Mouse (Mus musculus) 3T3-L1 (cell line): ENCODE data around the gene Lsg1.

Source experiments
- DNase-seq: peaks from one replicate; pipeline ENCODE4 v3.0.0-alpha.2; 2015; ENCODE audit warnings: low read depth, low spot score

The Lsg1 gene

GRCm38 (mm10) chr16:30518635-30519034, 68.8 kb downstream of the Lsg1 start:
- DNase-seq: peak; percentile 97

GRCm38 (mm10) chr16:30517666-30518283, 69.6 kb downstream of the Lsg1 start:
- peak; percentile 91 for DNase-seq

DNA sequence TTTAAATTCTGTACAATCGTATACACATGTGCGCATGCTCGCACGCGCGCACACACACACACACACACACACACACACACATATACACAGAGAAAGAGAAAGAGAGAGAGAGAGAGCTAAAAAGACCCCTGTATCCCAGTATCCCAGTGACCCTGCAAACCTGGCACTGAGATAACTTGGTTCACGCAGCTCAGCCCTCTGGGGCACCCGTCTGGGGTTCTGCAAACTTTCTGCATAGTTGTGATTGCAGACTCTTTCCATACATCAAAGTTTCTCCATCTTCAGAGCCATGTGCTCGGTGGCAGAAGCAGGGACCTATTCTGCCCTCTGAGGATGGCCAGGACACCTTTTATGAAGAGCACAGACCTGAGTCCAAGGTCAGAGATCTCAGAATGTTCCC, 70.4 kb downstream of the Lsg1 start:
- DNase-seq: no peak

DNA sequence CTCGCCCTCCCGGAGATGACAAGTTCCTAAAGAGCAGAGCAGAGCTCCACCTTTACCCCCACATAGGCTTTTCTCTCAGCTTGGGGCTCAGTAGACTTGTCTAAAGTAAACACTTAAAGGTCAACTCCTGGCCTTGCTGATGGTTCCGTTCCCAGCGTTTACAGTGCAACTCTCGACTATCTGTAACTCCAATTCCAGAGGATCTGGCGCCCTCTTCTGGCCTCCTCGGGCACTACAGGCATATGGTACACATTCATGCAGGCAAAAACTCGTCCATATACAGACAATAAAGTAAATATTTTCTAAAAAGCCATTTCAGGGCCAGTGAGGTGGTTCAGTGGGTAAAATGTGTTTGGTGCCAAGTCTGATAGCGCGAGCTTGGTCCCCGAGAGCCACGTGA, 72.0 kb downstream of the Lsg1 start:
- DNase-seq: no peak

- peak; percentile 96 for DNase-seq
Observed at GRCm38 (mm10) chr16:30513050-30514024, 74.1 kb downstream of the Lsg1 start.

DNA sequence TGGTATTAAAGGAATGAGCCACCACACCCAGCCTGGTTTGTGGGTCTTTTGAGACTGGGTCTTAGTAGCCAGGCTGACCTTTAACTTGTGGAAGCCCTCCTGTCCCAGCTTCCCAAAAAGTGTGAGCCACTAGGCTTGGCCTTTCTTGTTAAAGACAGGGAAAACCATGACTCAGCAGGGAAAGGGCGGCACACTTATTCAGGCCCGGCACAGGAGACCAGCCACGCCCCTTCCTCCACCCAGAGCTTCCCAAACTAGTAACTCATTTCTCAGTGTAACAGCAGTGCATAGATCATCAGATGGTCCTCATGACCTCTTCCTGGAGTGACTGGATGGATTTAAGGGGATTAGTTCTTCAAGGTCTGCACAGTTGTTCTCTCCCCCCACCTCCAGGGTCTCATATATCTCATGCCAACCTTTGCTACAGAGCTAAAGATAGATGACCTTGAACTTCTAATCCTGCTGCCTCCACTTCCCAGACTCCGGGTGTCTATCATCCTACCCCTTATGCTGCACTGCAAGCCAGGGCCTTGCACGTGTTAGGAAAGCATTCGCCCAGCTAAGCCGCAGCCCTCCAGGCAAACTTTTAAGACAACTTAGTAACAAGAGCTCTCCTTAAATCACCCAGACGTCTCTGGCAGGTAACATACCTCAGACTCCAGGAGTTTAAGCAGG, 74.9 kb downstream of the Lsg1 start:
- DNase-seq: peak; percentile 95

GRCm38 (mm10) chr16:30511563-30512340, 75.6 kb downstream of the Lsg1 start:
- DNase-seq: no peak

- peak; percentile 88 for DNase-seq
Observed at GRCm38 (mm10) chr16:30510504-30511451, 76.6 kb downstream of the Lsg1 start.
